Mouse (Mus musculus): ENCODE measurements around the gene Sox5.
"Not testable (repeated sequence)": the region's sequence is repeated elsewhere in the genome, so short reads cannot be mapped to it uniquely, and the experiment has no call there.

Gene Sox5

DNA sequence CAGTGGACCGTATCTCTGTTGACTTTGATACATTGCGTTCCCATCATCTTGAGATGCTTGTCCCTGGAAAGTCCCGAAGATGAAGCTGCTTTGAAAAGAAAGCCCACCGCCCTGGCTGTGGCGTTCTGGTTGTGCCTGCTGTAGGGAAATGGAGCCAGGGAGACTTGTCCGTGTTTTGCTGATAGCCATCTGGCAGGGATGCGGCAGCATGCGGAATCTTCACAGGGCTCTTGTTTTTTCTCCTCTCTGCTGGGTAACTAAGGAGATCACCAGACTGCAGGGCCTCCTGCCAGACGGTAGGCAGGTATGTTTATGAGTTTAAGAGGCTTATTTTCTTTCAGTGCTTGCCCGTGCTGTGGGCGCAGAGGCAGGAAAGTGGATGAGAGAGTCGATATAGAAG lies 499.0 kb downstream of the Sox5 start:
- no peak for DNase-seq (ENCODE audit: extremely low spot score)

DNA sequence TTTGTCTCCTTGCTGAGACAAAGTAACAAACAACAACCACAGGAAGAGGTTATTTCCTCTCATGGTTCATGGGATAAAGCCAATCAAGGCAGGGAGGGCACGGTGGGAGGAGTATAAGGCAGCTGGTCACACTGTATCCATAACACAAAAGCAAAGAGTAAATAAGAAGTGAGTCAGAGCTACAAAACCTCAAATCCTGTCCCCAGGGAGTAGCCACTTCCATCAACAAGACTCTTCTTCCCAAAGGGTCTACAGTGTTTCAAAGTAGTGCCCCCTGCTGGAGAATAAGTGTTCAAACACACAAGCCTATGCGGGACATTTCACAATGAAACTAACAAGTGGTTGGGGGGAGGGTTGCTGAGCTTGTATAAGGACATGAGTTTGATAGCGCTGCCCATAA lies 500.1 kb downstream of the Sox5 start:
- no peak for DNase-seq (ENCODE audit: extremely low spot score)

DNA sequence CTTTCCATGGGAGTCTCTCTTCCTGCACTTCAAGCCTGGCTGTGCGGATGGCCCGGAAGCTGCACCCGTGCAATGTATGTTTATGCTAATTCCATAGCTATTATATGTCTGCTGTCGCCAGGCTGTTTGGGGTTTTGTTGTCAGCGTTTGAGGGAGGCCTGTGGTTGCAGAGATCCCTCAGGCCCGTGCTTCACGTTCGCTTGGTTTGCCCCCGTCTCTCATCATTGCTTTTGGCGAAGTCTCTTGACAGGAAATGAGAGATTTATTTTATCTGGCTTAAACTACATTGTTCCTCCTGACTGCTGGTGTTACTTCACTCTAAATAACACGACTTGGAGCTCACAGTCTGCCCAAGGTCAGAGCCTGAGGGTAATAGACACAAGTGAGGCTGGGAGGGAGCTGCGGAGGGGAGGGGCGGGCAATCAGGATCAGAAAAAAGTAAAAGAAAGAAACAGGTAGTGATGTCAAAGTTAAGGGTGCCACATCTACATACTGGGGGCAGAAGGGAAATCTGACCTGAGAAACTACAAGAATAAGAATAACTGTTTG lies 503.2 kb downstream of the Sox5 start:
- DNase-seq (ENCODE audit: extremely low spot score), result no peak

DNA sequence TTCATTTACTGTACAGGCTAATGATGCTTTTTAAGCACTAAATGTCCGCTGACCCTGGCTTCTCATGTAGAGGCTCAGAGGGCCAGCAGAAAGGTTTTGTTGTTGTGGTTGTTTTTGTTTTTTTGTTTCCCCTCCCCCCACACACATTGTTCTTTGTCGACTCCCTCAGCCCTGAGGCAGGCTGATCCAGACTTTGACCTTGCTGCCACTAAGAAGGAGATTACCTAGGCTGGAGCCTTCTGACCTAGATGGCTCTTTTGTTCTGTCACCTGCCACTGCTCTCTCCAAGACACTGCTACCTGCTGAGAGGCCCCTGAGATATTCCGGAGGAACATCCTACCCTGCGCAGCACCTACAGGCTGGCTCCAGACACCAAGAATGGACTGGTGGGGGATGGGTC lies 508.4 kb downstream of the Sox5 start:
- not testable (repeated sequence) for DNase-seq (ENCODE audit: extremely low spot score)

DNA sequence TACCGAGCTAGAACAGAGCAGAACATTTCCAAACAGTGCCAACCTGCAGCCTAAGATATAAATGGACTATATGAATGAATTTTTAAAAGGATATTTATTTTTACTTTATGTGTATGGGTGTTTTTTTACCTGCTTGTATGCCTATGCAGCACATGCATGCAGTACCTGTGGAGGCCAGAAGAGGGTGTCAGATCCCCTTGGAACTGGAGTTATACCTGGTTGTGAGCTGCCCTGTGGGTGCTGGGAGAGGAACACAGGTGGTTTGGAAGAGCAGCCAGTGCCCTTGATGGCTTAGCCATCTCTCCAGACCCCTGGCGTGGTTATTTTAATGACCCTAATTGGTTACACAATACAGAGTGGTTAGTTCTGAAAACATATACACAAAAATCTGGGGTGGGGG lies 510.5 kb downstream of the Sox5 start:
- DNase-seq (ENCODE audit: extremely low spot score), result no peak

DNA sequence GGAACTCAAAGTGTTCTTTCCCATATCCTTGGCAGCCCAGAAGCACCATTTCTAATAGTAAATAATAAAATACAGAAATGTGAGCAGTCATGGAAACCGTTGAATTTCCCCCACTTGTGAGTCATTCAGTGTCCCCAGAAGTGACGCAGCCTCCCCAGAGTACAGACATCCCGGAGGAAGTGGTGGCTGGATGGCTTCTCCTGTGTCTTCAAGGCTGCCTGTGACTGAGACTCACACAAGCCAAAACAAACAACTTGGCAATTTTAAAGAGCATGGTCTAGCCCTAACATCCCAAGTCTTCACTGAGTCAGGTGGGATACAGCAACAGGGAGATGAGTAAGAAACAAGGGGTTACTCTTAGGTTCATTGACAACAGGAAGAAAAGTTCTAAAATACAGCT lies 511.5 kb downstream of the Sox5 start:
- DNase-seq (ENCODE audit: extremely low spot score), result no peak

DNA sequence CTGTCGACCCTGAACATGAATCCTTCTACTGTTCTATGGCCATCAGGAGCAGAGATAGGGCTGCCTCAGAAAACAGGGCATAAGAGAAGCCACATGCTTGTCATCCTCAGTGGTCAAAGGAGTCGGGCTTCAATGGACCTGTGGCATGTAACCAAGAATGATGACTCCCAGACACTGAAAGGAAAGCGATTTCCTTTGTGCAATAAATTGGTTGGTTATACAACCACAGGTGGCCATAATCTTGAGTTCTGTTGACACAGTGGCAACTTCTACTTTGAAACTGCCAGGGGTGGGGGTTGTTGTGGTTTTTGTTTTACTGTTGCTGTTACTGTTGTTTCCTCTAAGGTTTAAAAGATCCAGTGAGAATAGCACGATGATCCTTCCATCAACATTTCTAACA lies 512.1 kb downstream of the Sox5 start:
- DNase-seq (ENCODE audit: extremely low spot score), result no peak

DNA sequence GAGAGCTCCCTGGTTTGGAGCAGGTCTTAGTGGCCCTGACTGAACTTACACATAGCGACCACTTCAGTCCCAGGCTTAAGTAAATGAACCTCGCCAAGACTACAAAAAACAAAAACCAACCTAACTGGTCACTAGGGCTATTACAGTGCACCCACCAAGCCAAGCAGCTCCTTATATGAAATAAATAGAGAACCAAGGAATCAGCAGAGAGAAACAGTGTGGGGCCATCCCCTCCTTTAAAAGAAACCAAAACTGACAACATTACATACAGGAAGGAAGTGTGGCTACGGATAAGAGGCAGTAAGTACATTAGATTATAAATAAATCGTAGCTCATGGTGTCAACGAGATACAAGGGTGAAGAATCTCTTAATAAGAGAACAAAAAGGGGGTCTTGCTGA lies 516.0 kb downstream of the Sox5 start:
- DNase-seq (ENCODE audit: extremely low spot score), result no peak

DNA sequence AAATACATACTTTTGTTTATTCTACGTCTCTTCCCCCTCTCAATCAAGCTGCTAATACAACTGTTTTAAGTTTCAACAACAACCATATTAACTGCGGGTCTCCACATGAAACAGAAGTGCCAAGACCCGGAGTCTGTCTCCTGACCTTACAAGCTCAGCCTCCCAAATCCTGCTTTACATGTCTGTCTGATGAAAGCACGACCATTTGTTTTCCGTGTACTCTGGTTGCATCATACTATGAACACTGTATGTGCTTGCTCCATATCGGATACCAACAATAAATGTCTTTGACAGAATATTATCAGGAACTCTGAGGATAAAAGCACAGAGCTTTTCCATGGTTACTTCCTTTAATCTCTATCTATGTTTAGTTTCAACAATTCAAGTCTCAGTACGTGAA lies 516.8 kb downstream of the Sox5 start:
- no peak for DNase-seq (ENCODE audit: extremely low spot score)

DNA sequence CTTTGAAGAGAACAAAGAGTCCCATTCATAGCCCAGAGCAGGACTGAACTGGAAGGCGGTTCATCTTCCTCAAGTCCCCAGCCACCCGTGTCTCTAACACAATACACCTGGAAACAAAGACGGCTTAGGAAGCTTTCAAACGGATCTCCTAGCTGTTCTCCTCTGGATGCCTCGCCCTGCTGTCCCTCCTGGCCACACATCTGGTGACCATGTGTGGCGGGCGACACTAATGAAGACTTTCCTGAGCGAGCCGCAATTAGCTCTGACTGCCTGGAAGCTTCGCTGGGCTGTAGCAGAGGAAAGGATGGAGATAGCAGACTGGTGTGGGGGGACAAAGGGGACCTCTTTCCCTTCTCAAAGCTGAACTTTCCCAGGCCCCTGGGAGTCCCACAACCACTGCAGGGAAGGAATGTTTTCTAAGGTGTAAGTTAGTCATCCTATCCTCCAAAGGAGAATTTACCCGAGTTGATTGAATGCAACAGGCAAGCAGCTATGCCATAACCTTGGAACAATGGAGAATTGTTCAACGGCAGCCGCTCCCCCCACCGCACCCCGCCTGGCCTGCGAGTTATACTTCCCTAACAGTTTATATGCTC lies 517.4 kb downstream of the Sox5 start:
- DNase-seq (ENCODE audit: extremely low spot score), result peak; percentile 65

DNA sequence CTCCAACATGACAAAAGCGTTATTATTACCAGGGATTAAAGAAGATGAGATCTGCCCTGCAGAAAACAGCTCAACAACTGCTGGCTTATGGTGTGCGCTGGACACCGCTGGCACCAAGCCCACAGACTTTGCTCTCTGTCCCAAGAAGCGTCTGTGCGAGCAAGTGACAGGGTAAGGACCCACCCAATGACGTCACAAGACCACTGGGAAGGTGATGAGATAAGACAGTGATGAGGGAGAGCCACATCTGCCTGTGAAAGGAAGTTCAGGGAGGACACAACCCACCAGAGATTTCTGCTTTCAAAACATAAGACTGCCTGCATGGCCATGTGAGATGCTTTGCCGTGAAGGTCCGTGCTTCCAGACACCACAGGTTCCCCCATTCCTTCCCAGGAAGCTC lies 525.3 kb downstream of the Sox5 start:
- DNase-seq (ENCODE audit: extremely low spot score), result no peak

DNA sequence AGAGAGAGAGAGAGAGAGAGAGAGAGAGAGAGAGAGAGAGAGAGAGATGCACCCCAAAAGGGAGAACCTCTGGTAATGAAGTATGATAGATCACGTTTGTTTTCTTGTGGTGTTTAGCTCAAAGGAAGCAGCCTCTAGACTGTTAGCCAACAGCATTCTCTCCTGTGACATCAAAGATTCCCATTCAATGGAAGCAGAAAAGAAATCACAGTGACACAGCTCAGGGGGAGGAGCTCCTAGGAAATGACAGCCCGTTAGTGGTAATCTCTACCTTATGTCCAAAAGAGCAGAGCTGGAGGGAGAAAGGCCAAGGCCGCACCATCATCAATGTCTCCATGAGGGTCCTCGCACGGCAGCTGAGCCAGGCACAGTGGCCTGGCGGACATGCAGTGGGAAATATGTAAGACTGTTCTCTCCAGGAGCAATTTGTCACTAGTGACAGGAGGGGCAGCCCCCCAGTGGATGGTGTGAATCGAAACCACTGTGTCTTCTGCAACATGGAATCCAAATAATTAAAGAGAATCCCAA lies 529.5 kb downstream of the Sox5 start:
- DNase-seq (ENCODE audit: extremely low spot score), result peak; percentile 32

DNA sequence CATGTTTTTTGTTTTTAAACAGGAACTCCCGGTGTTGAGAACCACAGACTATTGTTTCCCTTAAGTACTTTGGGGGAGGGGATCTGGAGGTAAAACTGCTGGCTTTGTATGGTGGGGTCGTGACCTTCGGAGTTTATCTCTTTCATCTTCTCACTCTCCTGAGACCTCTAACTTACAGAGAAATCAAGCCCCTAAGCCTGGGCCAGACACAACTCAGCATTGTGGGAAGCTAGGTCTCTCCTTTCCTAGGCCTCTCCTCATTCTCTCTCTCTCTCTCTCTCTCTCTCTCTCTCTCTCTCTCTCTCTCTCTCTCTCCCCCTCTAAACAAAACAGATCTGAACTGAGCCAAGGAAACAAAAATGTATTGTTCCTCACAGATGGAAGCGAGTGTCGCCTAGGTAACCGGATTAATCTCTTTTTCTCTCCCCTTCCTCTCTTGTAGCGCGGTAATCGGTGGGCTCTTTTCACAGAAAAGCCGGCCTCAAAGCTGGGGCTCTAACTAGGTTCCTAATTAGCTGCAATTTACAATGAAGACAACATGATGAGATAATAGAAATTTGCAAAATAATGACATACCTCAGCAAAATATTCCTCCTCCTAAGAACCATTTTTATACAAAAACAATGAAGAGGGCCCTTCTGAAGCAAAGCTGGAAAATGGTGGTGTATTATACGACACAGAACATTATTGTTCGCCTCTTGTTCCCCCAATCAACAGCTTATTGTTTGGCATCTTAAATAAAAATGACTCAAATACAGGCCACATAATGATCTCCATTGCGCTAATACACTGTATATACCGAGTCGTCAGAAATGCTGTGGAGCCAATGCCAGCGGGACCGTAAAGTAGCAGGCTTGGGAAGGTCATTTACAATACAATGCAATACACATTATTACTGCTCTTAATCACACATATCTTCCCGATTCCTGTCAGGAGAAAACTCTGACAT lies 530.3 kb downstream of the Sox5 start:
- DNase-seq (ENCODE audit: extremely low spot score), result peak; percentile 80

DNA sequence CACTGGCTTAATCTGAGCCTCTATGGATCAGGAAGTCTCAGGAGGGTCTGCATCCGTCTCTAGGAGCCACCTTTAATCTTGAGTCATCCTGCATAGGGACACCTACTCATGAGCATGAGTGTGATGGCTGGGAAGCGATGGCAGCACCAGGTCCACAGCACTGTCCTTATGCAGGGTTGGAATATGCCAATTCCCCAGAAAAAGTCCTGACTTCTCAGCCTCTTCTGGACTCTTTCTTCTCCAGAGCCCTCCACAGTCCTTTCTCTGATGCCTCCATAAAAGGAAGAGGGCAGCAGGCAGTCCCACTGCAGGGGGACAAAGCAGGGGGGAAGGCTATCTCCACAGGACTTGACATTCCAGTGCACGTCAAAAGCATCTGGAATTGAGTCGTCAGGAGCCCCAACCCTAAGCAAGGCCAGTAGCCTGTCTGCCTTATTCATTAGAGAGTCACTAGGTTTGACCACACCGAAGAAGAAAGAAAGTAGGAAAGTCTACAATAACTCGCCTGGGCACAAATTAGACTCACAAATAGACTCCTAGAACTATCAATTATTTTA lies 531.1 kb downstream of the Sox5 start:
- peak; percentile 73 for DNase-seq (ENCODE audit: extremely low spot score)

DNA sequence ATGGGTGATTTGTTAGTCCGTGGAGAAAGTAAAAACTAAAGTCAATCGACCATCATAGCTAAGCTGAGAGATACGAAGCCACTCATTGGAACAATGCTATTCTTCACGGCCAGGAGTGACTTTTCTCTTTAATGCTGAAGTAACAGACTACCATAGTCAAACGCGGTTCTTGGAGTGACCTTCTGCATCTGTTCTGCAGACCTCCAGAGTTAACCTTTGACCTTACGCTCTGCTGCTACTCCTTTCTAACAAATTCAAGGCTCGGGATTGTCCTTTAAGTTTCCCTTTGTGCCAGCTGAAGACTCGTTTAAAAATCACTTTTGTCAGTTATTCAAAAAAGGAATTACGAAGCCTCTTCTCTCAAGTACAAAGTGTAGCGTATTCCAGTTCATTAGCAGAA lies 545.2 kb downstream of the Sox5 start:
- no peak for DNase-seq (ENCODE audit: extremely low spot score)

DNA sequence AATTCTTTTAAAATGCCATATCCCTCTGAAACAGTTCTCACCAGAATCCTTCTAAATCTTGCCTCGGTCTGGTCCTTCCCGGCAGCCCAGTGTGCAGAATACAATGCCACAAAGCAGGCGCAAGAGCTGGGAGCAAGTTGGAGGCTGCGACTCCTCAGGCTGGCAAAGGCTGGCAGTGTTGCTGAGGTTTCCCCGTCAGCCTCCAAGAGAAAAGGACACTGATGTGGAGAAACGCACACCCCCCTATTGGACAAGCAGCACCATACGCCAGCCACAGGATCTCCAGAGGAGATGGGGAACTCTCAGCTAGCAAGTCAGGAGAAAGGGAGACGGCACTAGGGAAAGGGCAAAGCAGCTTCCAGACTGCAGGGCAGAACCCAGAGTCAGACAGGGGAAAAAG lies 577.8 kb downstream of the Sox5 start:
- DNase-seq (ENCODE audit: extremely low spot score), result no peak

DNA sequence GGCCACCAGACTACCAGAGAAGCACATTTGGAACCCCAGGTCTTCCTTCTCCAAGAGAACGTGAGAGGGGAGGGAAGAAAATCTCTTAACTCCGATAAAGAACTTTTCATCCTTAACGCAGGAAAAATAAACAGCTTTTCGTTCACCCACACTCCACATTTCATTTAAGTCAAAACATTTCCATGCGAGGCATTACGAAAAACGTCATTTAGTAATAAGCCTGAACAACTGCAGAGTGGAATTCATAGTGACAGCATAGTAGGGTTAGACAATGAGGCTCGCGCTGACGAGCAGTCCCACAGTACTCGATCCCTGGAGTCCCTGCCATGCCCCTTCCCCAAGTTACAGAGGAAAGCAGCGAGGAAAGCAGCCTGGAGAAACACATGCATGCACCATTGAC lies 578.8 kb downstream of the Sox5 start:
- DNase-seq (ENCODE audit: extremely low spot score), result no peak

DNA sequence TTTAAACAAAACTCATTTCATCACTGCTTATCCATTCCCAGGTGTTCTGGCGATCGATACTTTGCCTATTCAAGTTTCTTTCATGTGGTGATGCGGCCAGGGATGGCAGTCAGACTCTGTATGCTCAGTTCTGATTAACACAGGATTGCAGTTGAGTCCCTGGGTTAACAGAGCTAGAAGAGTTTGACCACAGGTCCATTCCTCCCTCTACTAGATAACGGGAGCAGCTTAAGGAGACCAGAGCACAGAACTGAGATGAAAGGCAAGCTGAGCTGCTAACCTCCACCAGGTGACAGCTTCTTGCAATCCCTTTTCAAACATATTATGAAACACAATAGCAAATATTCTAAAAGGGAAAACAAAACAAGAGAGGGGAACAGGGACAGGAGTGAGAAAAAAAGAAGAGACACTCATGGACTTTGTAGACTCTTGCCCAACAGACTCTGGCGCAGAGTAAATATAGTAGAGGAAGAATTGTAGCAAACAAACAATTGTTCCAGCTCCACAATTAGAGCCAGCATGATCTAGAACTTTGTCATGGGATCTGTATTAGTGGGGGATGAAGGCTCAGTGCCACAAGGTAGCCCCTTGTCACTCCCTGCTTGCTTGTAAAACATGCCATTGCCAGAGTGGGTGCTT lies 580.3 kb downstream of the Sox5 start:
- no peak for DNase-seq (ENCODE audit: extremely low spot score)

DNA sequence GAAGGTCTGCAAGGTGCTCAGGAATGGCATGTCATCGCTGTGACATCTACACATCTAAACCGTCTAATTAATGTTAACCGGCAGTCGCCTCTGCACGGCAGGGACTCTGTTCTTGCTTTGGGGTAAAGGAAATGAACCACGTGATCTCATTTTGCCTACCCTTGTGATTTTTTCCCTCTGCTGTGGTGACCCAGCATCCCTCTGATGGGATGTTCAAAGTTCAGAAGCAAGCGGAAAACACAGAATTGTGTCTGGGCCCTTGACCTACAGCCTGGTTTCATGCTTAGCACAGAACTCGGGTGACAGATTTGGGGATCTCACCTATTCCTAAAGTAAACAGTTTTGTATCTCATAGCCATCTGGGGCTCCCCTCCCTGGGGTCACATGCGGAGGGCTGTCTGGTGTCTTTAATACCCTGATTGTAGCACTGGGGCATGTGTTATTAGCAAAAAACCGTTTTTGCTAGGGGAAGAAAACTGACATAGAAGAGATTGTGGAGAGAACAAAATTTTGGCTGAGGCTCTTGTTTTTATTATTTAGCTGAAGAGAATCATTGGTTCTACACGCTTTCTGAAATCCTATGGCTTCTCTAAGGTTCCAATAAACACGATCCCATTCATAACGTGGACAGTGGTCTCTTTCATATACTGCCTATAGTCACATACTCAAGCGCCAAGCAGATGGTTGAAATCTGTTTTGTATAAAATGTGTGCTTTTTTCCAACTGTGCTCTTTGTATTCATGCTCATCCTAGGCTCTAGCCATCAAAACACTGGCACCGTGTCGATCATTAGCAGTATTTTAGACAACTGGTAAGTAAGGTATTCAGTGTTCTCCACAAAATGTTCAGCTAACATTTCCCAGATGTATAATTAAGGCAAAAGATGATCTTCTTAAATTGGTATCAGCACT lies 584.3 kb downstream of the Sox5 start:
- no peak for DNase-seq (ENCODE audit: extremely low spot score)

DNA sequence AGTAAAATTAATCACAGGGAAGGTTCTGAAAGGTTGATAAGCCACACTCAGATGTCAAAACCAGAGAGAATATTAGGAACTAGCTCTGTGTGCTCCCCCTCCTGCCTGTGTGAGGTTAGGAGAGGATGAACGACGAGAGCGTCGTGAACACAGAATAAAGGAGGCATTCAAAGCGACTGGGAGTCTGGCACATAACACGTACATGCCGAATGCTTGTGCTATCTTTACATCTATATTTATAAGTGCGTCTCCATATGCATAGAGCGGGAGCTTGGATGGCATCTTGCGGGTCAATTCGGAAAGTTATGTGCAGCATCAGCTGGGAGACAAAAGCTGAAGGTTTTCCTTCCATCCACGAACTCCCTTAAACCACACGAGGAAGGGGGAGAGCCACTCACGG lies 585.8 kb downstream of the Sox5 start:
- no peak for DNase-seq (ENCODE audit: extremely low spot score)

DNA sequence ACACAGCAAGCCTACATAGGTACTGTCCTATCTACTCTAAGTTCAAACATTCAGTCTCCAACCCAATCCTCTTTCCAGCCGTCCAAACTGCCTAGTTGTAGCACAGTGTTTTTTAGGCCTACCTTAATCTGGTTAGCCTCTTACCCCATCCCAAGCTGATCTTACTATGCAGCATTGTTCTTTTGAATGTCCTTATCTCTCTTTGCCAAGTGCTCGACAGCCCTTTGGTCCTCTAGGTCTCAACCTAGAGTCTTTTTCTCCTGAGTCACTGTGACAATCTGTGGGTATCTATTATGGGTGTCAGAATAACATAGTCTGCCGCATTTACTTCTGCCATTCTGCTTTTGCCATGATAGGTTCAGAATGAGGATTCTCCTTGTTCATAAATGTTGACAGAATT lies 598.7 kb downstream of the Sox5 start:
- DNase-seq (ENCODE audit: extremely low spot score), result no peak
